ENCODE assay signal across 8 mouse cellular contexts in genomic region chr9:110652963-110653654, GRCm38 (mm10). TPM values are rescaled to one million over a fixed set of nuclear protein-coding genes. Genes with fewer than 3 reads are reported as not detected.
DNase-seq lines count a peak whose midpoint lies in the region; ATAC-seq and TF ChIP-seq lines count a peak whose summit lies in the region.

No protein-coding gene starts in this region.

- H3K27ac ChIP-seq in testis, adult 2 months (ENCODE audit: control insufficient read depth, insufficient read depth, low read depth, low read length): no peak overlapping the region
- no peak overlapping the region for H3K27ac ChIP-seq in forebrain, embryonic 12.5 days
- H3K27ac ChIP-seq in limb, embryonic 15.5 days: peak overlapping the region; percentile 63
- H3K27ac ChIP-seq in stomach, embryonic 15.5 days: peak overlapping the region; percentile 74

- peak overlapping the region; percentile 98 for H3K4me2 ChIP-seq in forebrain, embryonic 12.5 days
- peak overlapping the region; percentile 99 for H3K4me2 ChIP-seq in limb, embryonic 15.5 days
- H3K4me2 ChIP-seq in stomach, embryonic 15.5 days: peak overlapping the region; percentile 98

- 20% methylated on average over 14 of the region's 14 CpGs for WGBS in forebrain, embryonic 12.5 days
- 23% methylated on average over 14 of the region's 14 CpGs for WGBS in limb, embryonic 15.5 days
- WGBS in stomach, embryonic 15.5 days: 19% methylated on average over 14 of the region's 14 CpGs

- 0 out of 2 replicates have a peak, but pooled peaks have one; percentile 12 for TF ChIP-seq CTCF in testis, adult 2 months (IDR thresholded peaks at IDR 0.05; ENCODE audit: control insufficient read depth, insufficient read depth, insufficient replicate concordance, low read depth, low read length)

- no peaks in the 10 kb centered on the region for H3K27me3 ChIP-seq in testis, adult 2 months (ENCODE audit: control insufficient read depth, insufficient read depth, low read length)
- peaks cover 30% of the 10 kb centered on the region for H3K27me3 ChIP-seq in forebrain, embryonic 12.5 days
- peaks cover 38% of the 10 kb centered on the region for H3K27me3 ChIP-seq in limb, embryonic 15.5 days
- H3K27me3 ChIP-seq in stomach, embryonic 15.5 days (replicated peaks): peaks cover 13% of the 10 kb centered on the region; the same call in 1 of the 2 replicates

- TF ChIP-seq POLR2A in testis, adult 2 months (IDR thresholded peaks at IDR 0.05; ENCODE audit: control insufficient read depth, low read depth, low read length): no peak

- no peaks in the 10 kb centered on the region for H3K36me3 ChIP-seq in testis, adult 2 months (ENCODE audit: control insufficient read depth, insufficient read depth, low read length)
- H3K36me3 ChIP-seq in forebrain, embryonic 12.5 days (replicated peaks): no peaks in the 10 kb centered on the region
- no peaks in the 10 kb centered on the region for H3K36me3 ChIP-seq in limb, embryonic 15.5 days
- H3K36me3 ChIP-seq in stomach, embryonic 15.5 days: no peaks in the 10 kb centered on the region

- no peak for ATAC-seq in forebrain, embryonic 12.5 days (ENCODE audit: low FRiP score)
- ATAC-seq in limb, embryonic 15.5 days (ENCODE audit: insufficient number of reproducible peaks, low FRiP score, low TSS enrichment, low read depth): no peak
- ATAC-seq in stomach, embryonic 15.5 days (ENCODE audit: insufficient read depth, low FRiP score, low read depth): no peak

- peak overlapping the region; percentile 68 for H3K9ac ChIP-seq in forebrain, embryonic 12.5 days
- H3K9ac ChIP-seq in limb, embryonic 15.5 days: 0 out of 2 replicates have a peak overlapping the region, but pooled peaks have one; percentile 33
- peak overlapping the region; percentile 60; the same call in 1 of the 2 replicates for H3K9ac ChIP-seq in stomach, embryonic 15.5 days

- H3K9me3 ChIP-seq in forebrain, embryonic 12.5 days: no peaks in the 10 kb centered on the region
- H3K9me3 ChIP-seq in limb, embryonic 15.5 days: no peaks in the 10 kb centered on the region
- no peaks in the 10 kb centered on the region for H3K9me3 ChIP-seq in stomach, embryonic 15.5 days

- peaks cover 40% of the 10 kb centered on the region for H3K4me1 ChIP-seq in testis, adult 2 months (ENCODE audit: control insufficient read depth, insufficient read depth, low read length)
- H3K4me1 ChIP-seq in forebrain, embryonic 12.5 days: peaks cover 56% of the 10 kb centered on the region
- H3K4me1 ChIP-seq in limb, embryonic 15.5 days: peaks cover 38% of the 10 kb centered on the region
- peaks cover 42% of the 10 kb centered on the region for H3K4me1 ChIP-seq in stomach, embryonic 15.5 days

- H3K4me3 ChIP-seq in testis, adult 2 months (ENCODE audit: control insufficient read depth, low read depth, low read length): peak overlapping the region; percentile 53
- peak overlapping the region; percentile 71 for H3K4me3 ChIP-seq in forebrain, embryonic 12.5 days (replicated peaks)
- peak overlapping the region; percentile 58 for H3K4me3 ChIP-seq in limb, embryonic 15.5 days
- H3K4me3 ChIP-seq in stomach, embryonic 15.5 days (replicated peaks): peak overlapping the region; percentile 69

- DNase-seq in testis, postnatal 14 days (ENCODE audit: low spot score): no peak
- DNase-seq in MN1 (ENCODE audit: low spot score): no peak
- no peak for DNase-seq in frontal cortex, postnatal 10 days (ENCODE audit: low spot score in 2 of 2)
- no peak for DNase-seq in cerebellum, adult 8-10 months

RNA-seq across cellular contexts. Expression of gene Nbeal2, which starts 0.9 kb away (rescaled TPM):
- 5.4 and 6.1 TPM in 2 replicates for polyA plus RNA-seq in testis, adult 2 months (2012; rRNA removed)
- polyA plus RNA-seq in forebrain, embryonic 12.5 days (2016; fragmentation: Nextera tagmentation; extraction: Ambion mirVana): 2.0 and 2.3 TPM in 2 replicates
- polyA plus RNA-seq in limb, embryonic 15.5 days (2015; fragmentation: Nextera tagmentation; extraction: Ambion mirVana): 5.7 and 5.8 TPM in 2 replicates
- polyA plus RNA-seq in stomach, embryonic 15.5 days (2015; fragmentation: Nextera tagmentation; extraction: Ambion mirVana): 6.2 and 6.9 TPM in 2 replicates

RNA-seq across cellular contexts. Expression of gene Ccdc12, which starts 3.2 kb away (rescaled TPM):
- 76.5 and 78.9 TPM in 2 replicates for polyA plus RNA-seq in testis, adult 2 months (2012; rRNA removed)
- 139 and 143 TPM in 2 replicates for polyA plus RNA-seq in forebrain, embryonic 12.5 days (2016; fragmentation: Nextera tagmentation; extraction: Ambion mirVana)
- 116 and 126 TPM in 2 replicates for polyA plus RNA-seq in limb, embryonic 15.5 days (2015; fragmentation: Nextera tagmentation; extraction: Ambion mirVana)
- polyA plus RNA-seq in stomach, embryonic 15.5 days (2015; fragmentation: Nextera tagmentation; extraction: Ambion mirVana): 146 and 160 TPM in 2 replicates

RNA-seq across cellular contexts. Expression of gene Nradd, which starts 28.9 kb away (rescaled TPM):
- polyA plus RNA-seq in testis, adult 2 months (2012; rRNA removed): 12.2 and 13.2 TPM in 2 replicates
- 31.0 and 32.0 TPM in 2 replicates for polyA plus RNA-seq in forebrain, embryonic 12.5 days (2016; fragmentation: Nextera tagmentation; extraction: Ambion mirVana)
- 43.5 and 46.4 TPM in 2 replicates for polyA plus RNA-seq in limb, embryonic 15.5 days (2015; fragmentation: Nextera tagmentation; extraction: Ambion mirVana)
- polyA plus RNA-seq in stomach, embryonic 15.5 days (2015; fragmentation: Nextera tagmentation; extraction: Ambion mirVana): 28.5 and 30.5 TPM in 2 replicates

Comparison
In these comparisons a context has a peak if more than half of its experiments do, and no peak if none do; other contexts are left out.
1. H3K27ac ChIP-seq: peak in limb, embryonic 15.5 days (single experiment) and stomach, embryonic 15.5 days (single experiment); none in testis, adult 2 months (single experiment) and forebrain, embryonic 12.5 days (single experiment).
2. Peak in every context shown above with its lines, with median percentiles within 50 percentile points of each other: H3K4me3 ChIP-seq, H3K4me2 ChIP-seq and H3K9ac ChIP-seq.